Mouse (Mus musculus): ENCODE data around the gene Jmjd1c. TPM values are rescaled to one million over a fixed set of nuclear protein-coding genes. Genes with fewer than 3 reads are reported as not detected.

The Jmjd1c gene
- total RNA-seq, 1 experiment from 2014 or later = 167 TPM

DNA sequence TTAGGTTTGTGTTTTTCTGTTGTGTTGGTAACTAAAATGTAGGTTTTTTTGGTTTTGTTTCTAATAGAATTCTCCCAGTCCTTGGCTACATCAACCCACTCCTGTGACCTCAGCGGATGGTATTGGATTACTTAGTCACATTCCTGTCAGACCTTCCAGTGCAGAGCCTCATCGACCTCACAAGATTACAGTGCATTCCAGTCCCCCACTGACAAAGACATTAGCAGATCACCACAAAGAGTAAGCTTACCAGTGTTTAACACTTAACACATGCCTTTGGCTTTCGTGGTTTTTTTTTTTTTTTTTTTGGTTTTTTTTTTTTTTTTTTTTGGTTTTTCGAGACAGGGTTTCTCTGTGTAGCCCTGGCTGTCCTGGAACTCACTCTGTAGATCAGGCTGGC lies 128.0 kb downstream of the Jmjd1c start:
- ATAC-seq (replicated peaks in 1 of 2; ENCODE audit: insufficient read depth in 1 of 2, low FRiP score in 2 of 2, low TSS enrichment in 1 of 2, low read depth in 1 of 2, poor library complexity in 2 of 2, severe bottlenecking in 2 of 2) = no peak

DNA sequence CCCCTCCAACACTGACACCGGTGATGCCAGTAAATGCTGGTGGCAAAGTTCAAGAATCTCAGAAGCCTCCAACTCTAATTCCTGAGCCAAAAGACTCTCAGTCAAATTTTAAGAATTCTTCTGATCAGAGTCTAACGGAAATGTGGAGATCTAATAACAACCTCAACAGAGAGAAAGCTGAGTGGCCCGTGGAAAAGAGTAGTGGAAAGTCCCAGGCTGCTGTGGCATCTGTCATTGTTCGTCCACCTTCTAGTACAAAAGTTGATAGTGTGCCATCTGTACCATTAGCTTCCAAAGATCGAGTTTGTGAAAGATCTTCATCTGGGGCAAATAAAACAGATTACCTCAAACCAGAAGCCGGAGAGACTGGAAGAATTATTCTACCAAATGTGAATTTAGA lies 129.6 kb downstream of the Jmjd1c start:
- no peak for ATAC-seq (replicated peaks in 1 of 2; ENCODE audit: insufficient read depth in 1 of 2, low FRiP score in 2 of 2, low TSS enrichment in 1 of 2, low read depth in 1 of 2, poor library complexity in 2 of 2, severe bottlenecking in 2 of 2)

DNA sequence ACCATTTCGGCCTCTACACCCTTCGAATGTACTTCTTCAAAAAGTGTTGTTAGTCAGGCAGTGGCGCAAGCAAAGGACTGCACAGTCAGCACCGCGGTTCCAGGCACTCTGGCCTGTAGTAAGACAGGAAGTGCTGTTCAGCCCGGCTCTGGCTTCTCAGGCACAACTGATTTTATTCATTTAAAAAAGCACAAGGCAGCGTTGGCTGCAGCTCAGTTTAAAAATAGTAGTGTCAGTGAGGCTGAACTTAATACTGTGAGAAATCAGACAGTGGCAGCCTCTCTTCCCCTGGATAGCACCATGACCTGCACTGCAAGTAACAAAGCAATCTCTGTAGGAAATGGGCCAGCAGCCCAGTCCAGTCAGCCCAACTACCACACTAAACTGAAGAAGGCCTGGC lies 130.2 kb downstream of the Jmjd1c start:
- peak; percentile 88 to 91 for ATAC-seq (replicated peaks in 1 of 2; ENCODE audit: insufficient read depth in 1 of 2, low FRiP score in 2 of 2, low TSS enrichment in 1 of 2, low read depth in 1 of 2, poor library complexity in 2 of 2, severe bottlenecking in 2 of 2)

DNA sequence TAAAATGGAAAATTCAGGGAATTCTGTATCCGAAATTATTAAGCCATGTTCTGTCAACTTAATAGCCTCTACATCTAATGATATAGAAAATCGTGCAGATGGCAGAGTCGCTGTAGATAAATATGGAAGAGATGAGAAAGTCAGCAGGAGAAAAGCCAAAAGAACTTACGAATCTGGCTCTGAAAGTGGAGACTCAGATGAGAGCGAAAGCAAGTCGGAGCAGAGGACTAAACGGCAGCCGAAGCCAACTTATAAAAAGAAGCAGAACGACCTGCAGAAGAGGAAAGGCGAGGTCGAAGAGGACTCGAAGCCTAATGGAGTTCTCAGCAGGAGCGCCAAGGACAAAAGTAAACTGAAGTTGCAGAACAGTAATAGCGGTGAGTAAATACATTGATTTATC lies 130.6 kb downstream of the Jmjd1c start:
- no peak for ATAC-seq (replicated peaks in 1 of 2; ENCODE audit: insufficient read depth in 1 of 2, low FRiP score in 2 of 2, low TSS enrichment in 1 of 2, low read depth in 1 of 2, poor library complexity in 2 of 2, severe bottlenecking in 2 of 2)

GRCm38 (mm10) chr10:67230439-67230838 lies 134.5 kb downstream of the Jmjd1c start:
- no peak for ATAC-seq (replicated peaks in 1 of 2; ENCODE audit: insufficient read depth in 1 of 2, low FRiP score in 2 of 2, low TSS enrichment in 1 of 2, low read depth in 1 of 2, poor library complexity in 2 of 2, severe bottlenecking in 2 of 2)

DNA sequence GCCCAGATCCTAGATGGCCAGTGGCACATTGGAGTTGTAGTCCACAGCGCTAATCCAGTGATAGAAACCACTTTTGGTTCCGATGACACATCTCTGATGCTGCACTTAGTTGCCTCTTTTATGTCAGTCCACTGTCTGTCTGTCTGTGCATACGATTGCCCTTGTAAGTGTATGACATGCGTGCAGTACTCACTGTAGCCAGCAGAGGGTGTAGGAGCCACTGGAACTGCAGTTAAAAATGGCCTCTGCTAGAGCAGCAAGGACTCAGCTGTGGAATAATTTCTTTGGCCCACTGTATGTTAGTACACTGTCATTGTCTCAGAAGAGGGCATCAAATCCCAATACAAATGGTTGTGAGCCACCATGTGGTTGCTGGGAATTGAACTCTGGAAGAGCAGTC lies 151.2 kb downstream of the Jmjd1c start:
- peak; percentile 42 to 56; a peak in 2 of 4 replicates for ATAC-seq (replicated peaks in 1 of 2; ENCODE audit: insufficient read depth in 1 of 2, low FRiP score in 2 of 2, low TSS enrichment in 1 of 2, low read depth in 1 of 2, poor library complexity in 2 of 2, severe bottlenecking in 2 of 2)

GRCm38 (mm10) chr10:67249486-67249885 lies 153.6 kb downstream of the Jmjd1c start:
- ATAC-seq (replicated peaks in 1 of 2; ENCODE audit: insufficient read depth in 1 of 2, low FRiP score in 2 of 2, low TSS enrichment in 1 of 2, low read depth in 1 of 2, poor library complexity in 2 of 2, severe bottlenecking in 2 of 2) = no peak

- ATAC-seq (replicated peaks in 1 of 2; ENCODE audit: insufficient read depth in 1 of 2, low FRiP score in 2 of 2, low TSS enrichment in 1 of 2, low read depth in 1 of 2, poor library complexity in 2 of 2, severe bottlenecking in 2 of 2) = no peak
Measured at GRCm38 (mm10) chr10:67250846-67251245, 154.9 kb downstream of the Jmjd1c start.

DNA sequence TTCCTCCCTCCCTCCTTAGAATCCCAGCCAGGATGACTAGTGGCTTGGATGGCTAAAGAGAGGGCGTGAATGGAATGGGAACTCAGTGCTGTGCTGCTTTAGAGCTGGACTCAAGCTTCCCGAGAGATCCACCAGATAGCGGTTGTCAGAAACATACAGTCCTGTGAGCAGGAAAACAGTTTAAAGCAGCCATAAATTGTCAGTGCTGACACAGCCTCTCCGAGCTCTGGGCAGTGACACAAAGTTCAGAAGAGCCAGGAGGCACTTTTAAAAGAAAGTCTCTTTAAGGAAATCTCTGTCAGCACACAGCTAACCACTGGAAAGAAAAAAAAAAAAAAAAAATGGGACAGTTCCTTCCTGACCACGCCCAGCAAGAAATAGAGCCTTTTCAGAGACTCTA lies 156.4 kb downstream of the Jmjd1c start:
- ATAC-seq (replicated peaks in 1 of 2; ENCODE audit: insufficient read depth in 1 of 2, low FRiP score in 2 of 2, low TSS enrichment in 1 of 2, low read depth in 1 of 2, poor library complexity in 2 of 2, severe bottlenecking in 2 of 2) = no peak

DNA sequence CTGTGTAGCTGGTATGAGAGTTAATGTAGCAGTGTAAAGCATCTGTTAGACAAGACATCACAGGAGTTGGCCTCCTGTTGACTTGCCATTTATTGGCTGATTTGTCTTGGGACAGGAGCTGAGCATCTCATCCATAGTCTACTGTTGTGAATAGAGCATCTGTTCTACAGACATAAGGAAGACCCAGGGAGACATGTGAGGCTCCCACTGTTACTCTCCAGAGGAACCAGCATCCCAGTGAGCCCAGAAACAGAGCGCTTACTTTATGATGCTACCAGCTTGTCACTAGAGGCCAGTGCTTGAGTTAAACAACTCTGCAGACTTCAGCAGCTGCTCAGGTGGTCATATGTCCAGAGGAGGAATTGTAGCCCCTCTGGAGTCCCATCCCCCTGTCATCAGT lies 157.2 kb downstream of the Jmjd1c start:
- no peak for ATAC-seq (replicated peaks in 1 of 2; ENCODE audit: insufficient read depth in 1 of 2, low FRiP score in 2 of 2, low TSS enrichment in 1 of 2, low read depth in 1 of 2, poor library complexity in 2 of 2, severe bottlenecking in 2 of 2)

DNA sequence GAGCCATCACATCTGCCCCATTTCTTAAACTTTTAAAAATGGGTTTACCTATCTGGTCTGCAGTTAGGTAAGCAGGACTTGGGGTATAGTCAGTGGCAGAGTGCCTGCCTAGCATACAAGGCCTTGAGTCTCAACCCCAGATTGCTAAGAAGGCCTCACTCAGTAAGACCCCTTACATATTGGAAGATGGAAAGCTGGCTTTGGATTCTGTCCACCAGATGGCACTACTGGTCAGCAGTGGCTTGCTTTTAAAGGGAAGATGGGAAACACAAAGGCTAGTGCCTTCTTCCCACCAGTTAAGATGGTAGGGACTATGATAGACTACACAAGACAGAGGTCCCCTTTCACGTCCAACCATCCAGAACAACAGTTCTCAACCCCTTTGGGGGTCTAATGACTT lies 168.9 kb downstream of the Jmjd1c start:
- no peak for ATAC-seq (replicated peaks in 1 of 2; ENCODE audit: insufficient read depth in 1 of 2, low FRiP score in 2 of 2, low TSS enrichment in 1 of 2, low read depth in 1 of 2, poor library complexity in 2 of 2, severe bottlenecking in 2 of 2)

DNA sequence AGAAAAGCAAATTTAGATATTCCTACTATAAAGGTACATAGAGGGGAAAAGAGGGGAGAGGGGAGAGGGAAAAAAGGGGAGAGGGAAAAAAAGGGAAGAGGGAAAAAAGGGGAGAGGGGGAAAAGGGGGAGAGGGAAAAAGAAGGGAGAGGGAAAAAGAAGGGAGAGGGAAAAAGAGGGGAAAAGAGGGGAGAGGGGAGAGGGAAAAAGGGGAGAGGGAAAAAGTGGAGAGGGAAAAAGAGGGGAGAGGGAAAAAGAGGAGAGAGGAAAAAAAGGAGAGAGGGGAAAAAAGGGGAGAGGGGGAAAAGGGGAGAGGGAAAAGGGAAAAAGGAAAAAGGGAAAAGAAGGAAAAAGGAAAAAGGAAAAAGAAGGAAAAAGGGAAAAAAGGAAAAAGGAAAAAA lies 180.0 kb downstream of the Jmjd1c start:
- ATAC-seq (replicated peaks in 1 of 2; ENCODE audit: insufficient read depth in 1 of 2, low FRiP score in 2 of 2, low TSS enrichment in 1 of 2, low read depth in 1 of 2, poor library complexity in 2 of 2, severe bottlenecking in 2 of 2) = no peak

- no peak for ATAC-seq (replicated peaks in 1 of 2; ENCODE audit: insufficient read depth in 1 of 2, low FRiP score in 2 of 2, low TSS enrichment in 1 of 2, low read depth in 1 of 2, poor library complexity in 2 of 2, severe bottlenecking in 2 of 2)
Measured at GRCm38 (mm10) chr10:67281852-67282251, 185.9 kb downstream of the Jmjd1c start.

DNA sequence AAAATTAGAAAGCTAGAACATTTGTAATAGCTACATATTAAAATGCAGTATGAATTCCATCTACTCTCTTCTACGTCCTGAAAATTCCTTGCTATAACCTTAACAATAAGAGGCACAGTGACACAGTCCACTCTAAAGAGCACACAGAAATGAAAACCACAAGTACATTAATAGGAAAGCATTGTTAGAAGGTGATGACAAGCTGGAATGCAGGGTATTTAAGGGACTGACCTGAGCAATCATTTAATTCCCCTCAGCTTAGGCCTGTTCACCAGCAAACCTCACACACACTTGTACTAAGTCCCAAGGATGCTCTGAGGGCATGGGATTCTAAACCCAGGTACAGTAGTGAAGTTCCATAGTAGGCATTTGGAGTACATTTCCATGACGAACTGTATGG lies 186.6 kb downstream of the Jmjd1c start:
- no peak for ATAC-seq (replicated peaks in 1 of 2; ENCODE audit: insufficient read depth in 1 of 2, low FRiP score in 2 of 2, low TSS enrichment in 1 of 2, low read depth in 1 of 2, poor library complexity in 2 of 2, severe bottlenecking in 2 of 2)

DNA sequence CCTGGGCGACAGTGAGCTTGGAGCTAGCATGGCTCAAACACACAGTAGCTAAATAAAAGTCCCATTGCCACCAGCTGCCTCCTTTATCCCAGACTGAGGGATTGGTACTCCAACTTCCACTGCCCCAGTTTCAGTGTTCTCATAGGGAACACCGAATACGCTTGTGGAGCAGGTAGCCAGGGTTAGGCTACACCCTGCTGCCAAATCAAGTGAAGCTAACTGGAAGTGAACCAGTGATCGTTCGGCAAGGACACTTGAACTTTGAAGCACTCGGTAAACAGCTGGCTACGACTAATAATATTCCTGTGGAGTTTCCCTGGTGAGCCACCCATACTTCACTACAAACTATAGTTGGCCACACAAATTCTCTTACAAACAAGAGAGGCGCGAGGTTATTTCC lies 187.6 kb downstream of the Jmjd1c start:
- no peak for ATAC-seq (replicated peaks in 1 of 2; ENCODE audit: insufficient read depth in 1 of 2, low FRiP score in 2 of 2, low TSS enrichment in 1 of 2, low read depth in 1 of 2, poor library complexity in 2 of 2, severe bottlenecking in 2 of 2)

DNA sequence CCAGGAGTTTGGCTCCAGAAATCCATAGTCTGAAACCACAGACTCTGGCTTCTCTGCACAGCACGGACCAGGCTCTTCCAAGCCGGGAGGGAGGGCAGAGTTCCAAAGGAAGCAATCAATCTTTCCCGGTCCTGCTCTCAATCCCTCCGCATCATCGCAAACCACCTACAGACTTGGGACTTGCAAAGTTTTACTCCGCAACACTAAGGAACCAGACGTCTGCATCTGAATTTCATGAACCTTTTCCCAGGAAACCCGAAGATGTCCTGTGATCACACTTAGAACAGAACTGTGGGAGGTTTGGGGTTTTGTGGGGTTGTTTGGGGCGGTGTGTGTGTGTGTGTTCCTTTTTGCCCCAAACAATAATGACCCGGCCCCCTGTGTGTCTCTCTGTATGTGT lies 188.4 kb downstream of the Jmjd1c start:
- no peak; a peak in 1 of 4 replicates for ATAC-seq (replicated peaks in 1 of 2; ENCODE audit: insufficient read depth in 1 of 2, low FRiP score in 2 of 2, low TSS enrichment in 1 of 2, low read depth in 1 of 2, poor library complexity in 2 of 2, severe bottlenecking in 2 of 2)

GRCm38 (mm10) chr10:67284761-67285175 lies 188.8 kb downstream of the Jmjd1c start:
- ATAC-seq (replicated peaks in 1 of 2; ENCODE audit: insufficient read depth in 1 of 2, low FRiP score in 2 of 2, low TSS enrichment in 1 of 2, low read depth in 1 of 2, poor library complexity in 2 of 2, severe bottlenecking in 2 of 2) = peak; percentile 24 to 63; a peak in 2 of 4 replicates

DNA sequence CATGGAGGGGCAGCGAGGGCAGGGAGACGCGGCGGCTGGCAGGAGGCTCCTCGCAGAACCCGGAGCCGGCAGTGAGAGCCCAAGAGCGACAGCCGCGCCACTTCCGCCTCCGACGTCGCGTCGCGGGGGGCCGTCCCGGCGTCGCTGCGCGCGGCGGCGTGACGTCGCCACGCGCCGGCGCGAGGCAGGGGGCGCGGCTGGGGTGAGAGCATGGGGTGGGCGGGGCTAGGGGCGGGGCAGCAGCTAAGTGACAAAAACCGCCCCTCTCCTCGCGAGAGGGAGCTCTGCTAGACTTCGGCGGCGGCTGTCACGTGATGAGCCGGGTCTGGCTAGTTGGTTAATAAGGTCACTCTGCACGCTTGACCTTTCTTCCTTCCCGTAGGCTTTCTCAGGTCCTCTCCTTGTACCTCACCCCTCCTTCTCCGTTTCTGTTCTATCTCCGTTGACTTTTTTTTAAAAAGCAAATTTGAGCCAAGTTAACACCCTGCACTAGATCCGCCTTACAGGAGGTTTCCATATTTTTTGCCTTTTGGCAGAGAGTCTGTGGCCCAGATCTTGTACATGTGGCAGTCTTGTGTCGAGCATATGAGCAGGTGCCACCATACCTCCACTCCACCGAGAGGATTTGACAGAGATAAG lies 189.4 kb downstream of the Jmjd1c start, which contains the start of gene Nrbf2:
Gene Nrbf2 (minus strand): TSS at position 130 of the 639 bp plus-strand sequence.
- ATAC-seq (replicated peaks in 1 of 2; ENCODE audit: insufficient read depth in 1 of 2, low FRiP score in 2 of 2, low TSS enrichment in 1 of 2, low read depth in 1 of 2, poor library complexity in 2 of 2, severe bottlenecking in 2 of 2) = peak; percentile 75 to 79

DNA sequence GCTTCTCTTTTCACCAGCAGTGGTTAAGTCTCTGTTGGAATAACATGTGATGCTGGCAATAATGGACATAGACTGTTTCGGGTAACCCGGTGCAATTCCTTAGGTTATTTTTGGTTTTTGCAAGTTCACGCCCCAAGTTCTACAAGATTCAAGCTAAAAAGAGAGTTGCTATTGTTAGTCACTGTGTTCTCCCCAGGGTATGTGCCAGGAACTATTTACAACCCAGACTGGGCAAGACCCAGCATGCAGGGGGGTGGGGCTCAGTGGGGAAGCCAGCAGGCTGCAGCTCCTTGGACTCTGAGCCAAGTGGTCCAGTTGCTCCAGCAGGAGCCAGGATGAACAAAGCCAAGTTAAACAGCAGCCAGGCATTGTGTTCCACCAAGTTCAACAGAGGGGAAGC lies 192.0 kb downstream of the Jmjd1c start:
- ATAC-seq (replicated peaks in 1 of 2; ENCODE audit: insufficient read depth in 1 of 2, low FRiP score in 2 of 2, low TSS enrichment in 1 of 2, low read depth in 1 of 2, poor library complexity in 2 of 2, severe bottlenecking in 2 of 2) = no peak

All from hematopoietic stem cell, adult 5-6 weeks (primary cell).